Mouse (Mus musculus) liver, embryonic 14.5 days (tissue): ENCODE results near the gene Lrrc8b.

Experiments used
- CTCF ChIP-seq: IDR thresholded peaks from 2 replicates; pipeline ENCODE4 v1.5.1; 2016; ENCODE audit warnings: antibody characterized with exemption, low read depth, control low read depth
- EP300 ChIP-seq: IDR thresholded peaks from 2 replicates; pipeline ENCODE4 v1.6.1; 2016; ENCODE audit warnings: antibody characterized with exemption, low read depth

GRCm38 (mm10) chr5:105381482-105381881 is 34.1 kb upstream of the Lrrc8b start:
- TF ChIP-seq CTCF (no peak), EP300 (no peak)
